Mouse (Mus musculus): Measurements from ENCODE around the gene Rhot1. TPM values are rescaled to one million over a fixed set of nuclear protein-coding genes. Genes with fewer than 3 reads are reported as not detected.

Gene Rhot1
- polyA plus RNA-seq, 1 experiment: 48.5 TPM

GRCm38 (mm10) chr11:80311271-80311670, 102.5 kb downstream of the Rhot1 start:
- DNase-seq (ENCODE audit: low read depth): peak; percentile 77
- TF ChIP-seq POLR2A (IDR thresholded peaks at IDR 0.05; ENCODE audit: borderline replicate concordance, extremely low read depth, insufficient read depth, insufficient read length, poor library complexity, severe bottlenecking): no peak
- TF ChIP-seq CTCF (IDR thresholded peaks at IDR 0.05; ENCODE audit: borderline replicate concordance, extremely low read depth, insufficient read depth, insufficient read length): no peak

- DNase-seq (ENCODE audit: low read depth): peak; percentile 81
Measured at GRCm38 (mm10) chr11:80312049-80312448, 103.2 kb downstream of the Rhot1 start.

GRCm38 (mm10) chr11:80312565-80312964, 103.7 kb downstream of the Rhot1 start:
- no peak for DNase-seq (ENCODE audit: low read depth)
- TF ChIP-seq CTCF (IDR thresholded peaks at IDR 0.05; ENCODE audit: borderline replicate concordance, extremely low read depth, insufficient read depth, insufficient read length) (no peak), POLR2A (IDR thresholded peaks at IDR 0.05; ENCODE audit: borderline replicate concordance, extremely low read depth, insufficient read depth, insufficient read length, poor library complexity, severe bottlenecking) (no peak)

More at GRCm38 (mm10) chr11:80312049-80312448, 103.2 kb downstream of the Rhot1 start:
- TF ChIP-seq POLR2A (IDR thresholded peaks at IDR 0.05; ENCODE audit: borderline replicate concordance, extremely low read depth, insufficient read depth, insufficient read length, poor library complexity, severe bottlenecking): no peak
- no peak for TF ChIP-seq CTCF (IDR thresholded peaks at IDR 0.05; ENCODE audit: borderline replicate concordance, extremely low read depth, insufficient read depth, insufficient read length)

GRCm38 (mm10) chr11:80313462-80313861, 104.6 kb downstream of the Rhot1 start:
- no peak for TF ChIP-seq POLR2A (IDR thresholded peaks at IDR 0.05; ENCODE audit: borderline replicate concordance, extremely low read depth, insufficient read depth, insufficient read length, poor library complexity, severe bottlenecking)
- TF ChIP-seq CTCF (IDR thresholded peaks at IDR 0.05; ENCODE audit: borderline replicate concordance, extremely low read depth, insufficient read depth, insufficient read length): no peak
- DNase-seq (ENCODE audit: low read depth): peak; percentile 53

- TF ChIP-seq POLR2A (IDR thresholded peaks at IDR 0.05; ENCODE audit: borderline replicate concordance, extremely low read depth, insufficient read depth, insufficient read length, poor library complexity, severe bottlenecking) (no peak), CTCF (IDR thresholded peaks at IDR 0.05; ENCODE audit: borderline replicate concordance, extremely low read depth, insufficient read depth, insufficient read length) (no peak)
- DNase-seq (ENCODE audit: low read depth): no peak
Measured at GRCm38 (mm10) chr11:80313944-80314343, 105.1 kb downstream of the Rhot1 start.

- peak; percentile 97 for DNase-seq (ENCODE audit: low read depth)
Measured at GRCm38 (mm10) chr11:80315743-80316639, 107.2 kb downstream of the Rhot1 start.

More at GRCm38 (mm10) chr11:80315743-80316639, 107.2 kb downstream of the Rhot1 start:
- TF ChIP-seq CTCF (IDR thresholded peaks at IDR 0.05; ENCODE audit: borderline replicate concordance, extremely low read depth, insufficient read depth, insufficient read length) (no peak), POLR2A (IDR thresholded peaks at IDR 0.05; ENCODE audit: borderline replicate concordance, extremely low read depth, insufficient read depth, insufficient read length, poor library complexity, severe bottlenecking) (no peak)

Other genes starting within 250 kb of the Rhot1 start
- gene Utp6, start 246.6 kb upstream of the Rhot1 start, polyA plus RNA-seq (2012; rRNA removed): 22.5 and 27.6 TPM in 2 replicates
- 33.2 and 33.7 TPM in 2 replicates for gene Suz12, start 215.9 kb upstream of the Rhot1 start, polyA plus RNA-seq (2012; rRNA removed)
- 12.4 and 13.5 TPM in 2 replicates for gene Crlf3, start 128.0 kb upstream of the Rhot1 start, polyA plus RNA-seq (2012; rRNA removed)
- gene Atad5, start 119.6 kb upstream of the Rhot1 start, polyA plus RNA-seq (2012; rRNA removed): 9.4 and 10.8 TPM in 2 replicates
- gene Tefm, start 66.8 kb upstream of the Rhot1 start, polyA plus RNA-seq (2012; rRNA removed): 12.0 and 14.5 TPM in 2 replicates
- 1.2 and 3.1 TPM in 2 replicates for gene Adap2, start 54.9 kb upstream of the Rhot1 start, polyA plus RNA-seq (2012; rRNA removed)
- 2.0 and 2.1 TPM in 2 replicates for gene Rnf135, start 25.2 kb upstream of the Rhot1 start, polyA plus RNA-seq (2012; rRNA removed)
- 19.6 and 23.4 TPM in 2 replicates for gene Rhbdl3, start 91.9 kb downstream of the Rhot1 start, polyA plus RNA-seq (2012; rRNA removed)
- gene 5730455P16Rik, start 169.0 kb downstream of the Rhot1 start, polyA plus RNA-seq (2012; rRNA removed): 12.4 and 15.9 TPM in 2 replicates
- 259 and 273 TPM in 2 replicates for gene Zfp207, start 174.3 kb downstream of the Rhot1 start, polyA plus RNA-seq (2012; rRNA removed)
- 86.1 and 90.2 TPM in 2 replicates for gene Psmd11, start 219.6 kb downstream of the Rhot1 start, polyA plus RNA-seq (2012; rRNA removed)

All from brain, embryonic 14.5 days (tissue).